Mouse (Mus musculus): ENCODE results near the gene Itgb1.

- TF ChIP-seq POLR2A (IDR thresholded peaks at IDR 0.05; ENCODE audit: borderline replicate concordance, control insufficient read depth, low read depth, low read length) (no peak), CTCF (IDR thresholded peaks at IDR 0.05; ENCODE audit: control insufficient read depth, insufficient read depth, low read length) (no peak)
Observed at GRCm38 (mm10) chr8:128662696-128663095, 22.8 kb upstream of the Itgb1 start.

Data from bone marrow, adult 2 months (tissue).